Mouse (Mus musculus): Measurements from ENCODE around the gene Fam161a. TPM values are rescaled to one million over a fixed set of nuclear protein-coding genes. Genes with fewer than 3 reads are reported as not detected.

The Fam161a gene
- polyA plus RNA-seq, 1 experiment = 4.2 TPM

GRCm38 (mm10) chr11:23074841-23075240 lies 67.5 kb downstream of the Fam161a start:
- TF ChIP-seq CTCF (IDR thresholded peaks at IDR 0.05; ENCODE audit: borderline replicate concordance, insufficient read depth, low read length) (no peak), POLR2A (IDR thresholded peaks at IDR 0.05; ENCODE audit: low read depth, low read length) (no peak)
- no peaks in the 10 kb centered on the region for H3K4me1 ChIP-seq (ENCODE audit: control insufficient read depth, insufficient read depth, low read length)
- H3K4me3 ChIP-seq (ENCODE audit: insufficient read depth, low read length) = no peak overlapping the region
- H3K27ac ChIP-seq (ENCODE audit: insufficient read depth, low read length) = peak overlapping the region; percentile 92; the same call in 1 of the 2 replicates

- TF ChIP-seq POLR2A (IDR thresholded peaks at IDR 0.05; ENCODE audit: low read depth, low read length) (no peak), CTCF (IDR thresholded peaks at IDR 0.05; ENCODE audit: borderline replicate concordance, insufficient read depth, low read length) (no peak)
- no peak overlapping the region for H3K4me3 ChIP-seq (ENCODE audit: insufficient read depth, low read length)
Observed at GRCm38 (mm10) chr11:23078541-23078940, 71.2 kb downstream of the Fam161a start.

More at GRCm38 (mm10) chr11:23078541-23078940, 71.2 kb downstream of the Fam161a start:
- Histone ChIP-seq H3K27ac (ENCODE audit: insufficient read depth, low read length) (no peak overlapping the region), H3K4me1 (ENCODE audit: control insufficient read depth, insufficient read depth, low read length) (no peaks in the 10 kb centered on the region)

Other genes with a start within 250 kb of the Fam161a start
- 3.8 and 10.1 TPM in 2 replicates for gene B3gnt2, start 146.6 kb upstream of the Fam161a start, polyA plus RNA-seq (2011; ENCODE audit: insufficient read length, low read depth, missing spikeins)
- gene Zrsr1, start 35.5 kb upstream of the Fam161a start, polyA plus RNA-seq (2011; ENCODE audit: insufficient read length, low read depth, missing spikeins) = 11.0 and 12.6 TPM in 2 replicates
- 14.0 and 14.1 TPM in 2 replicates for gene Gm28048, start 25.4 kb upstream of the Fam161a start, polyA plus RNA-seq (2011; ENCODE audit: insufficient read length, low read depth, missing spikeins)
- gene Commd1, start 25.1 kb upstream of the Fam161a start, polyA plus RNA-seq (2011; ENCODE audit: insufficient read length, low read depth, missing spikeins) = 88.3 and 102 TPM in 2 replicates
- 391 and 422 TPM in 2 replicates for gene Cct4, start 17.0 kb upstream of the Fam161a start, polyA plus RNA-seq (2011; ENCODE audit: insufficient read length, low read depth, missing spikeins)
- 168 and 317 TPM in 2 replicates for gene Xpo1, start 248.5 kb downstream of the Fam161a start, polyA plus RNA-seq (2011; ENCODE audit: insufficient read length, low read depth, missing spikeins)